Mouse (Mus musculus): ENCODE data around the gene Rragc. TPM values are rescaled to one million over a fixed set of nuclear protein-coding genes. Genes with fewer than 3 reads are reported as not detected.
"Not testable (repeated sequence)": the region's sequence is repeated elsewhere in the genome, so short reads cannot be mapped to it uniquely, and the experiment has no call there.

Gene Rragc
- 27.5 and 29.2 TPM in 2 replicates for polyA plus RNA-seq (2012; rRNA removed)

DNA sequence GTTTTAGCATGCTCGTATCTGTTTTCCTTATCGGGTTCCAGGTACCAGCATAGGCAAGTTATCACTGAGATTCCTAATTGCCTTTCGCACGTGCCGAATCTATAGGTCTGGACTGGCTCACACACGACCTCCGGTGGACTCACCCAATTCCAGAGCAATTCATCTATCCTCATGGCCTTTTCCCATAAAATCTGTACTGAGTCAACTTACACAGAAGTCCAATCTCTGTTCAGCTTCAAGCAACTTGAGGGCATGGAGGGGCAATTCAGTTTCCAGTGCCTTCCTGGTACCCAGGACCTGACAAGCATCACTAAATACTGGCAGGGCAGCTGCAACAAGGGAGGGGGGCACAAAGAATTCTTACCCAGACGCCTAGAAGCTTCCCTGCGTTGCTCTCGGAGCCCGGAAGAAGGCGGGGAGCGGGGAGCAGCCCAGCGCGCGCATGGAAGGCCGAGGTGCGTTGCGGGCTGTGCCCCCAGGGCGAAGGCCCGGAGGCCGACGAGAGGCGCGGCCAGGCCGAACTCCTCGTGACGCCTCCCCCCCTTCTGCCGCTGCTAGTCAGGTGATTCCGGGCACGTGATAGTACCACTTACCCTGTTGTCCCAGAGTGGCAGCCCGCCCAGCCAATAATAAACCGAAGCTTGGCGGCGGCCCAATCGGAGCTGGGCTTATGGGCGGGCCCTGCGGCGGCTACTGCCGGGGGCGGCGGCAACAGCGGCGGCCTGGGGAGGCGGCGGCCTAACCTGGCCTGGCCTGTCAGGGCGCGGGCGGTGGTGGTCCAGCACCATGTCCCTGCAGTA lies at the start of gene Rragc:
Gene Rragc (plus strand): TSS at position 699 of the 800 bp plus-strand sequence.
- DNase-seq (ENCODE audit: low read depth, low spot score), result peak; percentile 89
- under 1% methylated on average over 49 of the region's 49 CpGs for WGBS

DNA sequence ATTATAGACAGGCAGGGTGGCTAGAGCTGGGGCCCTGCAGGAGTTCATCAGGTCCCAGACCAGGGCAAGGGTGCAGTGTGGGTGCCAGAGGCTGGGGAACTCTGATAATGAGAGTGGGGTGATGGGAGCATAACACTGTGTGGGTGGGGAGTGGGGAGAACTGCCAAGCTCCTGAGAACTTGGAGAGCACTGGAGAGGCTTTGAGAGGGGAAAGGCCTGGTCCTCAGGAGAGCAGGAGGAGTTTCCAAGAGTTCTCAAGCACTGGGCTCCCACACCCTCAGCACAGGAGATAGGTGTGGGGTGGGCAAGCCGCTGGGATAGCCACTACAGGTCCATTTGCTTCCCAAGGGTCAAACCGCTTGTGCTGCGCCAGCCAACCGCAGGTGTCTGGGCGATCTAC lies 23.5 kb upstream of the Rragc start:
- WGBS, result 84% methylated on average over 5 of the region's 5 CpGs
- DNase-seq (ENCODE audit: low read depth, low spot score), result no peak

DNA sequence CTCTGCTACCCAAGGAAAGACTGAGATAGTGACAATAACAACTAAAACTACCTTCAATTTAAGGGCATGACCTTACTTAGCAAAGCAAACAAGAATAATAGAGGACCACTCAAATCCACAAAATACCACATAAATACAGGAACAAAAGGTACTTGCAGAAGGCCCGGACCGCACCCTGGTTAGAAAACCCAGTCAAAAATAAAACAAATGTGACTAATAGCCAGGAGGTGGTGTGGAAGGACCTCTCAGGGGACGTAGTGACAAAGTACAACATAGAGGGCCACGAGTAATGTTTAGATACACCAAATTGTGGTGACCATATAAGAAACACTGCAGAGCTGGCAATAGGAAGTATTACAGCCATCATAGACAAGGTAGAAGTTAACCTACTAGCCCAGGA lies 23.0 kb upstream of the Rragc start:
- WGBS, result 78% methylated on average over 4 of the region's 4 CpGs
- DNase-seq (ENCODE audit: low read depth, low spot score), result no peak

DNA sequence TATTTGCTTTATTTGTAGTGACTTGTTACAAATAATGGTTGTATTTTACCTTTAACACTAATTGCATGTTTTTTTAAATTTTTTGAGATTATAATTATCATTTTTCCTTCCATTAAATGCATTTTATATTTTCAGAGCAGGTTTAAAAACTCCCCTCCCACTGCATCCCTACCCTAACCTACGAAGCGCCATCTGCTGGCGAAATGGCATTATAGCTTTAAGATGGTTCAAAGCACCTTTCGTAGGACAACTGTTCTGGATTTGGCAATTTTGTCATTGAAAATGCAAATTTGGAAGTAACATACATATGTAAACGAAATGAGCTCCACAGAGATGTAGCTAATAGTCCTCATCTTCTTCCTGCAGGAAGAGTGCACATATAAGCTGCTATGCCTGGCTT lies 18.6 kb upstream of the Rragc start:
- DNase-seq (ENCODE audit: low read depth, low spot score), result no peak
- 12% methylated on average over 5 of the region's 5 CpGs for WGBS

DNA sequence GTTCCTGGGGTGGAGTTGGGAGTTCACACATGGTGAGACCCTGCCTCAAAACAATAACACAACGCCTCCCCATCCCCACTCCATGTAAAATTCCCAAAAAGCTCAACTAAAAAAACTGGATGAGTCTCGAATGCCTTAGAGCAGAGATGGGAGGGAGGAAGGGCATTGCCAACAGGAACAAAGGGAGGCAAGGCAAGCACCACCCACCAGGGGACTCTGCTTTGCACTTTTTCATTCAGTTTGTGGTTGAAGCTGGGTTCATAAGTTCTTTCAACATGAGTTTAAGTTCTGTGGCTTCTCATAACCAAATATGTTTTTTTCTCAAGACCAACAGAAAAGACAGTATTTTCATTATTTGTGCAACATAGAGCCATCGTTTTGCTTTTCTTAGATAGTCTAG lies 13.8 kb upstream of the Rragc start:
- WGBS, result 76% methylated on average over 3 of the region's 3 CpGs
- DNase-seq (ENCODE audit: low read depth, low spot score), result no peak

DNA sequence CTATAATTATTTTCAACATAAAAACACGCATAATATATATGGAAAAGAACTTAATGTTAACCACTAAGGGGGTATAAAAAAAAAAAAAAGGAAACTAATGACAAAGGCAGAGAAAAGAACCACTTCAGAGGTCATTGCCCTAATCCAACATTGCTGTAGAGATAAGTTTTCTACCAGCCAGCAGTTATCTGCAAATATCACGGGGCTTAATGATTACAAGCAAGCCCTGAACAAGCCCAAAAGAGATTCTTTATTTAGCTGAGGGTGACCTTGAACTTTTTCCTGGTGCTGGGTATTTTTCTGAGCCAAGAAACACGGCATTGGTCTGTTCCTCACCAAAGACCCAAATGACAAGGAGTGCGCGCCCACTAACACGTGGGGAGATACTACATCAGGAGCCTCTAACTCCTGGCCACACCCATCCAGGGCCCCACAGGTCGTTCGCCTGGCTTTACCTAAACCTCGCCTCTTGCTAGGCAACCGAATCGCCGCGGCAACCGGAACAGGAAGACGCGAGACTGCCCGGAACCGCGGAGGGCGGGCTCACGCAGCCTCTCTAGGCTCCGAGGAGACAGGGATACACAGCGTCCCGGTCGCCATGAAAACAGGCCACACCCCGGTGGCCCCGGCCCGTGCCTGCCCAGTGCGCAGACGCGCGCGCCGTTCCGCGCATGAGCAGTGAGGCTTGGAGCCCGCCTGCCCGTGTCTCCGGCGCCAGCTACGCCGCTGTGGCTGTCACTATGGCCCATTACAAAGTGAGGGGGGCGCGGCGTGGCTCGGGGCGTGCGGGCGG lies 12.7 kb upstream of the Rragc start, which contains the start of gene Mycbp:
Gene Mycbp (plus strand): TSS at position 500 of the 793 bp plus-strand sequence.
- peak; percentile 99 for DNase-seq (ENCODE audit: low read depth, low spot score)
- WGBS, result under 1% methylated on average over 49 of the region's 49 CpGs

DNA sequence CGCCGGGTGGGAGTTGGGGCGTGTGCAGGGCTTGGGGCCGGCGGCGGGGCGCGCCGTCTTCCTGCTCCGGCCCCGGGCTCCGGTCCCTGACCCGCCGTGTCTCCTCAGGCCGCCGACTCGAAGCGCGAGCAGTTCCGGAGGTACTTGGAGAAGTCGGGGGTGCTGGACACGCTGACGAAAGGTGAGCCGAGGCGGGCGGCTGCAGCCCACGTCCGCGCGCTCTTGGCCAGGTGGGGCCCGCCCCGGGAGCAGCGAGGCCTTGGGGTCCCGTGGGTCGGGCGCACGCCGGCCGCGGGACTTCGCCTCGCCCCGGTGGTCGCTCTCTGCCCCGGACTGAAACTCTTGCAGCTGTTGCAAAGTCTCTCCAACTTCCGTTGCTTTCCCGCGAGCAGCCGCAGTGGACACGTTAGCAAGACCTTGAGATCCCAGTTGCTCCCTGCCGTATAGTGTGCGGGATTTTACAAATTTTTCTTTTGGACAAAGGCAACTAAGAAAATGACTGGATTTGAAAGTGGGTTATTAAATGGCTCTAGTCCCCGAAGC lies 12.0 kb upstream of the Rragc start:
- WGBS, result under 1% methylated on average over 51 of the region's 53 CpGs

DNA sequence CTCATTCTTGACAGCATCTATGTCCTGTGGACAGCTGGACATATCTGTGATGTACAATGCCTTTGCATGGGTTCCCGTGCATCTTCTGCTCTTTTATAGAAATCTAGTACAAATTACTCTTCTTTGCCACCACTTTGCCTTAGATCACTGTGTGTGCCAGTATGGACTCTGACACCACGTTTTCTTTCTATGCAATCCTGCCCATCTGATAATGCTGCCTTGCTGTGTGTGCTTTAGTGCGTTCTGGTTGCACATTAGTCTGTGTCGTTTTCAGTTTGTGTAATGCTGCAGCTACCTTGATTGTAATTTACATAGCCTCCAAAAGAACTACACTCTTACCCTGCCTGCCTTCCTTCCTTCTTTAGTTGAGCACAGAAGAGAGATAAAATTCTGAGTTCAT lies 5.7 kb upstream of the Rragc start:
- 85% methylated on average over 4 of the region's 4 CpGs for WGBS
- no peak for DNase-seq (ENCODE audit: low read depth, low spot score)

More for the DNA sequence above, 12.0 kb upstream of the Rragc start:
- no peak for DNase-seq (ENCODE audit: low read depth, low spot score)

GRCm38 (mm10) chr4:123912431-123912830 lies 4.8 kb upstream of the Rragc start:
- 13% methylated on average over 2 of the region's 2 CpGs for WGBS
- DNase-seq (ENCODE audit: low read depth, low spot score), result no peak

GRCm38 (mm10) chr4:123917548-123918140 lies 398 bp downstream of the Rragc start, which contains the start of gene 4930535I16Rik:
Gene 4930535I16Rik, minus strand, starts transcription at chr4:123918022.
- WGBS, result under 1% methylated on average over 63 of the region's 63 CpGs
- no peak for DNase-seq (ENCODE audit: low read depth, low spot score)

DNA sequence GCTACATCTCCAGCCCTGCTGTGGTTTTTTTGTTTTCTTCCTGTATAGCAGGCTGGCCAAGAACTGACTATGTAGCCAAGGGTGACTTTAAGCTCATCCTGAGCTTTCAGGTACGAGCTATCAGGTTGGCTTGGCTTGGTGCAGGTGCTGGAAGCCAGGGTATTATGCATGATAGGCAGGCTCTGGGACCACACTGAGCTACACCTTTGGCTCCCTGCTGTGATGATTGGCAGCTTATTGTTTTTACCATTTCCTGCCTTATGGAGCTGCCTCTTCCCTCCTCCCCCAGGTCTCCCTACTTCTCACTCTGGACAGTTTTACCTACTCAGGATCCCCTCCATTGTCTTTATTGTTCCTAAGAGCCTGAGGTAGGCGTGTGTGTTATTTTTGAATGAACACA lies 1.6 kb downstream of the Rragc start:
- no peak for DNase-seq (ENCODE audit: low read depth, low spot score)
- 64% methylated on average over 2 of the region's 2 CpGs for WGBS

DNA sequence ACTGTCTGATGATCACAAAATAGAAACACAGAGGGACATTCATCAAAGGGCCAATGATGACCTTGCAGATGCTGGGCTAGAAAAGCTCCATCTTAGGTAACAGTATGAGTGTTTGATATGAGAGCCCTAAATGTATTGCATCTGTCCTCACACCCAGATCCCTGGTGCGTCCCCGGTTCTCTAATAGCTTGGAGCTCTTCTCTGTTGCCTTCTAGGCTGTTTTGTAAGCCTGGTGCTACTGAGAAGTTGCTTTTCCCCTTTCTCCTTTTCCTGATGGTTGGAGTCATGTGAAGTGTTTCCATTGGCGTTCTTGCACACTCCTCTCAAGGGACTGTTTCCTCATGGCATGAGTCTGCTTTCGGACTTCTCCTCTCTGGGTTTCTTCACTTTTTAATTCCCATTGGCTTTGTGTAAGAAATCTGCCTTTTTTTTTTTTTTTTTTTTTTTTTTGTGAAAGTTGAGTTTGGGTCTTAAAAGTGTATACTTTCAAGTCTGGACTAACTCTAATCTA lies 3.9 kb downstream of the Rragc start:
- no peak for DNase-seq (ENCODE audit: low read depth, low spot score)
- WGBS, result 86% methylated on average over 4 of the region's 4 CpGs

GRCm38 (mm10) chr4:123927961-123928360 lies 10.7 kb downstream of the Rragc start:
- DNase-seq (ENCODE audit: low read depth, low spot score), result no peak

- WGBS, result 87% methylated on average over 4 of the region's 4 CpGs
- no peak for DNase-seq (ENCODE audit: low read depth, low spot score)
These were observed 12.7 kb downstream of the Rragc start for GRCm38 (mm10) chr4:123929994-123930393.

- no peak for DNase-seq (ENCODE audit: low read depth, low spot score)
- 81% methylated on average over 4 of the region's 4 CpGs for WGBS
These were observed 17.1 kb downstream of the Rragc start for GRCm38 (mm10) chr4:123934306-123934705.

DNA sequence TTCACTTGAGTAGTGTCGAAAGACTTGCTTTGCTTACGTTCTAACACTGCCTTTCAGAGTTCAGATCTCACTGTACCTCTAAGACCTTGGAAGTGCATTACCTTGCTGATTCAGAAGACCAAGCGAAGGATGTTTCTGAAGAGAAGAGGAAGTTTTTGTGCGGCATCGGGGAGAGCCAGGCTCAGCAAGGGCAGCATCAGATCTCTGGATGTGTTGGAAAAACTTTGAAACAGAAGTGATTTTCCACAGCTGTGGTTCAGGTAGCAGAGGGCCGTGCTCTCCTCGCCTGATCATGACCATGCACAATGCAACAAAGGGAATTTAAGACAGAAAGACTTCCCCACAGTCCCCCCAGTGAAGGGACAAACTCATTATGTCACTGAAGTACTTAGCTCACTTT lies 18.8 kb downstream of the Rragc start:
- WGBS, result 92% methylated on average over 7 of the region's 7 CpGs
- no peak for DNase-seq (ENCODE audit: low read depth, low spot score)

GRCm38 (mm10) chr4:123939838-123940237 lies 22.6 kb downstream of the Rragc start:
- DNase-seq (ENCODE audit: low read depth, low spot score), result no peak
- 4% methylated on average over 4 of the region's 4 CpGs for WGBS

DNA sequence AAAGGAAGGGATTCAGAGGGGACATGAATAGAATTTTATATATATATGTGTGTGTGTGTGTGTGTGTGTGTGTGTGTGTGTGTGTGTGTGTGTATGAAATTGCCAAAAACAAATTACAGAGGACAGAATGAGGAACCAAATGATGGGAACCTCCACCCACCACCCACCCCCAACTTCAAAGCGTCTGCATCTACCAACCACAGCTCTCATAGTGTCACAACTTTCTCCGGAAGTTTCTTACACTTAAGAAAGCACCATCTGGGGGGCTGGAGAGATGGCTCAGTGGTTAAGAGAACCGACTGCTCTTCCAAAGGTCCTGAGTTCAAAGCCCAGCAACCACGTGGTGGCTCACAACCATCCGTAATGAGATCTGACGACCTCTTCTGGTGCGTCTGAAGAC lies 23.6 kb downstream of the Rragc start:
- 63% methylated on average over 7 of the region's 7 CpGs for WGBS
- DNase-seq (ENCODE audit: low read depth, low spot score), result not testable (repeated sequence)

GRCm38 (mm10) chr4:123946701-123947100 lies 29.5 kb downstream of the Rragc start:
- 83% methylated on average over 4 of the region's 4 CpGs for WGBS
- no peak for DNase-seq (ENCODE audit: low read depth, low spot score)

GRCm38 (mm10) chr4:123947149-123947548 lies 29.9 kb downstream of the Rragc start:
- 66% methylated on average over 5 of the region's 5 CpGs for WGBS
- no peak for DNase-seq (ENCODE audit: low read depth, low spot score)

All from large intestine, adult 2 months (tissue).